Mouse (Mus musculus): ENCODE measurements around the gene P2rx1. TPM values are rescaled to one million over a fixed set of nuclear protein-coding genes. Genes with fewer than 3 reads are reported as not detected.

Gene P2rx1
- total RNA-seq, 2 experiments from 2014 or later: 0.85 to 1.2 TPM

DNA sequence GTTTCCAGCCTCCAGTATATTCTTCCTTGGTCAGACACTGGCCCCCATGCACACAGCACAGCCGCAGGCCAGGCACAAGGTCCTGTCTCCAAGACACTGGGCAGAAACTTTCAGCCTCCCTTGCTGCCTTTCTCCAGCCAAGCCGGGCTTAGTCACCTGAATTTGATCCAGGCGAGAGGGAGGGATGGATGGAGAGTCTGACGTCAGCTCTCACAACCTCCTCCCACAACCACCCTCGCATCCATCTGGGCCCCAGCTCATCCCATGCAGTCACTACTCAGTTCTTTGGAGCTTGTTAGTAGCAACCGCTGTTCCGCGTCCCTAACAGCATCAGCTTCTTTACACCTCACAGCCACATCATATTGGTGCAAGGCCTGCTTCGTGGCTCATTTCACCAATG is 24.2 kb downstream of the P2rx1 start:
- peak; percentile 58 for DNase-seq

DNA sequence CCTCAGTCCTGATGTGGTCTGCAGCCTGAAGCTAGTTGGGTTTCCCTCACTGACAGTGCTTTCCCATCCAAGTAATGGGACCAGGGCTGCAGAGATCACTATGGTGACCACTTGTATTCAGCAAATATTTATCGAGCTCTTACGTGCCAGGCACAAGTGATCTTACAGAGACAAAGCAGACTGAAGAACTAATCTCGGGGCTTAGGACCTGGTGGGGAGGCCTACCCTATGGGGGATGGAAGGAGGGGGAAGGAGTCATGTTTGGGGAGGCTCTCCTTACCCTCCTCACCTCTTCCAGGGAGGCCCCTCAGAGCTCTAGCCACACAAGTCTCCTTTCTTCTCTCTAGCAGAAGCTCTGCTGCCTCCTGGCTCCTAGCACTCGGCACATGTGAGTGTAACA is 24.9 kb downstream of the P2rx1 start:
- DNase-seq: no peak

DNA sequence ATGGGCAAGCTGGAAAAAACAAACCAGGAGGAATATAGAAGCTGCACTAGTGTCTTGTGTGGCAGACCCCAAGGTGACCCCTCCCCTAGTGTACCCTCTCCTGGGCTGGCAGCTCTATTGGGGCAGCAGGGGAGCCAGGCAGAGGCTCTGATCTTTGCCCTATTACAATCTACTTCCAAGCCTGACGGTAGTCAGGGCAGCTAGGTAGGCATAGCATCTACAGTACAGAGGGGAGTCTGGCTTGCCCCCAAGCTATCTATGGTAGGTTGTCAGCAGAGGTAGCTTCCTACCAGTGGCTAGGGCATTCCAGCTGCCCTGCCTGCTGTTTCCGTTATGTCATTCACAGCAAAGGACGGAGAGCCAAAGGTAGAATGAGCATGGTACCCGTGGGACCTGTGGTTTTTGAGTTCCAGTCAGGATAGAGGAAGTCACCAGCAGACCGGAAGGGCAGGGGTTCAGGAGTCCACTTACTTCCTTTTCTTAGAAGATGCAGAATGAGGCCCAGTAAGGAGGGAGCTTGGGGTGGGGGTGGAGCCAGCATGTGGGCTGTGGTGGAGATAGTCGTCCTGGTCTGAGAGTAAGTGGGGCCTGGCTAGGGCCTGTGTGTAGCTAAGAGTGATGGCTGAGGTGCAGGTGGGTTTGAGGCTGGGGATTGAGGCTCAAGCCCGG is 25.5 kb downstream of the P2rx1 start:
- no peak for DNase-seq

DNA sequence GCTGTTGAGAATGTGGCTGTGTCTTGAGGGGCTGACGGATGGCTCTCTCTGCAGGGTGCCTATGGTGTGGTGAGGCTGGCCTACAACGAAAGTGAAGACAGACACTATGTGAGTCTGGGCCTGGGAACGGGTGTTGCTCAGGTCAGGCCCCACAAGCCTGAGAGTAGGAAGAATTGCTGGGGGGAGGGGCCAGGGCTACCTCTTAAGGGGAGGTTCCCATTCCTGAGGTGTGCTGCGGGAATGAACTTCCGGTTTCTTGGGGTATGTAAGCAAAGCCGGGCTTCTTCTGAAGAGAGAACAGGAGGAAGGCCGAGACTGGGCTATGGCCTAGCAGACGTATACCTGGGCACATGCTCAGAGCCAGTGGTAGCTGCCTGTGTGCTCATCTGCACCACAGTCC is 28.1 kb downstream of the P2rx1 start:
- DNase-seq: no peak

DNA sequence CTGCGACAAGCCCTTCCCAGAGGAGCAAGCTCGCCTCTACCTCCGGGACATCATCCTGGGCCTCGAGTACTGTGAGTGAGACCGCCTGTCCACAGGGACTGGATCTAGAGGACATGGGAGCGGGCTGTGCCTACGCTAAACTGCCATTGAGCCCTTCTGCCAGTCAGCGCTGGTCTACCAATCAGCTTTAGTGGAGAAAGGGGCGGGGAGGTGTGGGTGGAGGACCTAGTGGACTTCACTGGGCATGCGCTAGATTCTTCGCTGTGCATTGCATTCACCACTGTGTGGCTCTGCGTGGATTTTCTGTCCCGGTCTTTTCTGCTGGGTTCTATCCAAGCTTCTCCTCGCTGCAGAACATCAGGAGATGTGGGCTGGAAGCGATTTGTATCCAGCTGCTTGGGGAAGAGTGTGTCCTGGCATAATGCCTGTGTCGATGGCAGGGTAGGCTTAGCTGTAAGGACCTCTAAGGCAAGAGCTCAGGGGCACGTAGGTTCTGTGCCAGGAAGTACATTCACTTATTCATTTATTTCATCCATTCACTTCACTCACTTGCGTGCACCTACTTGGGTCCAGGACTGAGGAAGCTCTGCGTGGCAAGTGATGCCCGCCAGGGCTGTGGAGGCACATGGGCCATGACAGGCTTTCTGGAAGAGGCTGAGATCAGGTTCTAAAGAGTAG is 32.1 kb downstream of the P2rx1 start:
- peak; percentile 64 for DNase-seq

DNA sequence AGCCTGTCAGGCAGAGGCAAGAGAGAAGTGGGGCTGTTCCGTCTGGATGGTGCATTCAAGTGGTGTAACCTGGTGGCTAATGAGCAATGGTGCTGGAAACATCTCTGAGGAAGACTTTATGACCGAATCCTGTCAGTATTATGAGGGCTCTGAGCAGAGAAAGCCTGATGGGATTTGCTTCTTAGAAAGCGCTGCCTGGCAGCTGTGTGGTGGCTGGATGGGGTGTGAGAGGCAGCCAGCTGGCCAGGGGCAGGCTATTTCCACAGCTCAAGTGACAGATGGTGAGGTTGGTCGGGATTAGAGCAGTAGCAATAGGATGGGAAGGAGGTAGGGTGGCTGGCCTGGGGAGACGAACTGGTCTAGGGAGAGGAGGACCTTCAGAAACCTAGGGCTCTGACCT is 32.6 kb downstream of the P2rx1 start:
- DNase-seq: no peak

DNA sequence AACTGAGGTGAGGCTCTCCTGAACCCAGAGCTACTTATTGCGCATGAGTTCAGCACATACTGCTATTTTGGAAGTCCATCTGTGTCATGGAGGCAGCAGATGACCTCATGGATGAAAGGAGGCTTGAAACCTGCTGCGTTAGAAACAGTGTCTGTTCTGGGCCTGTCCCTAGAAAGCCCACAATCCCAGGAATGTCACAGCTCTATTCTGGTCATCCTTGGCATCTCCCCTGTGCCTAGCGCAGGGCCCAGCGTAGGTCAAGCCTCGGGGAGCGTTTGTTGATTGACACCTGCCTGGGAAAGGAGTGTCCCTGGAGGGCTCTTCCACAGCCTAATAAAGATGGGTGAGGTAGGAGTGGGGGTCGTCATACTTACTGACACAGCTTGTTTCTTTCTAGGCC is 37.2 kb downstream of the P2rx1 start:
- no peak for DNase-seq

DNA sequence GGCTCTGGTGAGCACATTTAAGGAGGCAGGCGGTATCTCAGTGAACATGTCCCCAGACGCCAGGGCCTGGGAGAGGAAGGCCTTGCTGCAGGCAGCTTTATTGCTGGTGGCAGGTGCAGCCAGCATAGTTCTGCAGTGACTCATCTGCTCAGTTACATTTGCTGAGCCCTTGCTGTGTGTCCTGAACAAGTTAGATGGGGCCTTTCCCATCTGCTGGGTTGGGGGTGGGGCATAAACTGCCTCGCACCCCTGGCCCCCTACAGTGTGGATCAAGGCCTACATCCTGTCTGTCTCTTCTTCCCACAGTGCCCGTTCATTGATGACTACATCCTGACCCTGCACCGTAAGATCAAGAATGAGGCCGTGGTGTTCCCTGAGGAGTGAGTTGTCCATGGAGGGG is 38.0 kb downstream of the P2rx1 start:
- DNase-seq: no peak

DNA sequence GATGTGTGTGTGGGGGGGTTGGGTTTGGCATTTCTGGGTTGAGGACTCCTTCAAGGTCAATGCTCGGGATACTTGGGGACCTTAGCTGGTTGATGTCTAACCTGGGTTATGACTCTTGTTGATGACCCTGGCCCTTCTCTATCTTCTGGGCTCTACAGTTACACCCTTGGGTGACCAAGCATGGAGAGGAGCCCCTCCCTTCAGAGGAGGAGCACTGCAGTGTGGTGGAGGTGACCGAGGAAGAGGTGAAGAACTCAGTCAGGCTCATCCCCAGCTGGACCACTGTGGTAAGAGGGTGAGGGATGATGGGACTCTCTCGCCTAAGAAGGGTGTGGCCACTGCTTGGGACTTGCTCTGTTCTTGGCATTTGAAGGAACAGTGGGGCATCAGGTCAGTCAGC is 38.8 kb downstream of the P2rx1 start:
- DNase-seq: no peak

DNA sequence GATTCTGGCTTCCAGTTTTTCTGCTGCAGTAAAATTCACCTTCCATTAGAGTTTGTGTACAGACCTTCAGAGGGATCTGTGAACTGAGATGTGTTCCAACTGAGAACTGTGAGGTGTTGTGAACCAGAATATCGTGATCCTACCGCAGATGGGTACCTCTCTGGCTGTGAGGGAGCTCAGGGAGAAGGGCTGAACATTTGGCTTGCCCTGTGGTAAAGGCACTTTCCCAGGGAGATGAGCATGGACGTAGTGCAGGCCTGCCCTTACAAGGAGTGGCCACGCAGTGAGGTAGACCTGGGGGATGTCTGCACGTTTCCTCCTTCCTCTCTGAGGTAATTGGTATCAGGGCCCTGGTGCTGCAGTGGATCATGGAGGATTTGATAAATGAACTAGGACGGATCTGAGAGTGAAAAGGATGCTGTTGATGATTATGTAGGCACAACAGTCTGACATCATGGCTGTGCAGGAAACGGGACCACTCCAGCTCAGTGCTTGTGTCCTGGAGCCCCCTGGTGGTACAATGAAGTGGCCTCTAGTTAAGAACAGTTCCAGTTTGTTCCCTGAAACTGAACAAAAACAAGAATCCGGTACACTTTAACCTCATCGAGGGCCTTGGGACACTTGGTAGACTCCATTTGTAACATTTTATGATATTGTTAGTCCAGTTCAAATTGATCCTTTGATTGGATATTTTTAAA is 40.3 kb downstream of the P2rx1 start:
- DNase-seq: peak; percentile 62

DNA sequence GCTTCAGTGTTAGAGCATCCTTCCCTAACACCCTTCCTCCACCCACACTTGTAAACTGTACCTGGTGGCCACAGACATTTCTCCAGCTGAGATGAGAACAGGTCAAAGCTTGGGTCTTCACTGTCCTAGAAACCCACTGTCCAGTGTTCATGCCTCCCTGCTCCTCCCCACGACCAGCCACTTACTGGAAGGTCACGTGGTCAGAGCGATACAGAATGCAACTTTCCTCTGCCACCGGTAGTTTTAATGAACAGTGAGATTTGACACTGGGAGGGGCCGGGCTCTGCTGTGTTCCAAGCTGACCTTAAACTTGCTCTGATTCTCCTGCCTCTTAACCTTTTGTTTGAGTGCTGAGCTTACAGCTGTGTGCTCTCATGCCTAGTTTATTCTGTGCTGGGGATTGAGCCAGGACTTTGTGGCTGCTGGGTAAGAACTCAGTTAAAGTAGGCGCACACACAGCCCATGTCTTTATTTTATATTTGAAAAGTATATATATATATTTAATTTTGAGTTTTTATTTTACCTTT is 45.4 kb downstream of the P2rx1 start:
- no peak for DNase-seq

DNA sequence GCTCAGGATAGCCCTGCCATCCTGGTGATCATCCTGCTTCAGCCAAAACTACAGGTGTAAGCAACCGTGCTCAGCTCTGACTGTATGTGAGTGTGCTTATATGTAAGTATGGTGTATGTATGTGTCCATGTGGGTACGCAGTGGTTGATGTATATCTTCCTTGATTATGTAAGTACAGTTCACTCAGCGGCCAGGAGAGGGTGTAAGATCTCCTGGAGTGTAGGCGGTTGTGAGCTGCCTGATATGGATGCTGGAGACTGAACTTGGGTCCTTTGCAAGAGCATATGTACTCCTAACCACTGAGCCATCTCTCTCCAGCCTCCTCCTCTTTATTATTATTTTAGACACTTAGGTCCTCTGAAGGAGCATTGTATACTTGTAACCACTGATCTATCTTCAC is 45.9 kb downstream of the P2rx1 start:
- DNase-seq: no peak

DNA sequence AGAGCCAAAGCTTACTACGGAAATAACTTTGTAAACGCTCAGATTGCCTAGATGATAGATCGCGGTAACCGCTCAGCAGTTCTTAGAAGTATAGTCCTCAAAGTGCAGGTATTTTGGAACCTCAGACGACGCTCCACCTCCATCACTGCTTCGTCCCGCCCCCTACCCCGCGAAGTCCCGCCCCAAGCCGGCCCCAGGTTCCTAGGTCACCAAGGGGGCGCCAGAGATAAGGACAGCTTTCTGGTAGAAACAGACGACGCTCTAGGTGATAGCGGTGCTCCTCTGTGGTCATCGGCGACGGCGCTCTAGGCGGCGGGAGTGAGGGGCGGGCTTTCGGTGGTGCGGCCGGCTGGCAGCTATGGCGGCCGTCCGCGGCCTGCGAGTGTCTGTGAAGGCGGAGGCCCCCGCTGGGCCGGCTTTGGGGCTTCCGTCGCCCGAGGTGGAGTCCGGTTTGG is 48.7 kb downstream of the P2rx1 start, which contains the start of gene Ncbp3:
Gene Ncbp3 (plus strand): TSS at position 242 of the 455 bp plus-strand sequence.
- peak; percentile 90 for DNase-seq

DNA sequence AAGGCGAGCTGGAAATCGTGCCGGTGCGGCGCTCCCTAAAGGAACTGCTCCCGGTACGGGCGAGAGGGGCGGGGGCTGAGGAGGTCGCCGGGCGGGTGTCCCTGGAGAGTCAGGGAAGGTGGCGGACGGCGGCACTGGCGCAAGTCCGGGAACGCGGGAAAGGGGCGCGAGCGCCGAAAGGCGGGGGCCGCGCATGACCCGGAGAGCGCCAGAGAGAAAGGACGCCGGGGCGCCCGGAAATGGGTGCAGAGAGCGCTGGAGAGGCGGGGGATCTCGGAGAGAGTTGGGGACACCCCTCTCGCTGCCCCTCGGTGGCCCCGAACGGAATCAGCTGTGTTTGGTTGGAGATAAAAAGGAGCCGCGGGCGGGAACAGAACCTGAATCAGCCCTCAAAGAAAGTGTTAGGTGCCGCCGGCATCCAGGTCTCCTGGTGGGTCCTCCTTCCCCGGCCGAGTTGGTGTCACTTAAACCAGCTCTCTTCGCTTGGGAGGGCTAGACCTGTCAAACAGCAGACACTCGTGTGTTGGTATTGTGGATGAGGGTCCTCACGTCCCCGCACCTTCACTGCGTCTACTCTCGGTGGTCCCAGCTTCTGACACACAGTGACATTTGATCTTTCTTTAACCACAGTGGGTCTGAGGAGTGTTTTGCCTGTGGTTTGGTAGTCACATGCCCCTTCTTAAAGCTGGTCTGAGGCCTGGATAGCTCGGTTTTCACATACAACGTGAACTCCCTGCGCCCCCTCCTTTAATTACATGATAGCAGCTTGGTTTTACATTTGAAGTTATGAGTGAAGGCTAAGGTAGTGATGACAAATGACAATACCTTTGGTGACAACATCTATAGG is 49.4 kb downstream of the P2rx1 start:
- no peak for DNase-seq

DNA sequence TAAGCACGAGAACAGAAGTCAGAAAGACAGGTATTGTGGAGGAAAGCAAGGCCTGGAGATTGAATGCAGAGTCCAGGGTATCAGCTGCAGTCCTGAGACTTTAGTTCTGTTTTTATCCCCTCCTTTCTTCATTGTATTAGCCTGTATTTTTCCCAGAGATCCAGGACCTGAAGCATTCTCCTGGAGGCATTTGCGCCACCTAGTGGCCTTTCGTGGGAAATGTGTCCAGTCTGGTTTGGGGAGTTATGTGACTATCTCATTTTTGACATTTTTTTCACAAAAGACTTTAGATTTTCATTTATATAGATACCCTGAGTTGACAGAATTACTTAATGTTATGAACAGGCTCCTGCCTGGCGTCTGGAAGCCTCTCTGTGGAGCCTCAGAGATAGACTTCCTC is 50.4 kb downstream of the P2rx1 start:
- peak; percentile 78 for DNase-seq

DNA sequence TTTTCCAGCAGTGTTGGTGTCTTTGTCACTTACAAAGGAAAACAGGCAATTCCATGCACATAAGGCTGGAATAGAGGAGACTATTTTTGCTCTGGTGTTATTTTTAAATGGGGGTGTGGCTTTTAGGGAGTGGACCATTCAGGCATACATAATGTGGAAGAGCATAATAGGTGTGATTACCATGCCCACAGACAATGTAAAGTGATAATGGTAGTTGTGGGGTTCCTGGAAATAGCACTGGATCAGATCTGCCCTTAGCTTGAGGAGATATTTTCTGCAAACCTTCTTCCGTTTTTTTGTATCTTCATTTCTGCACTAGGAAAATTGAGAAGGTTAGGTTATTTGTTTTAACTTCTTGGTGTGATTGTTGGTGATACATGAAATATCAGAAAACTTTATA is 53.9 kb downstream of the P2rx1 start:
- DNase-seq: no peak

DNA sequence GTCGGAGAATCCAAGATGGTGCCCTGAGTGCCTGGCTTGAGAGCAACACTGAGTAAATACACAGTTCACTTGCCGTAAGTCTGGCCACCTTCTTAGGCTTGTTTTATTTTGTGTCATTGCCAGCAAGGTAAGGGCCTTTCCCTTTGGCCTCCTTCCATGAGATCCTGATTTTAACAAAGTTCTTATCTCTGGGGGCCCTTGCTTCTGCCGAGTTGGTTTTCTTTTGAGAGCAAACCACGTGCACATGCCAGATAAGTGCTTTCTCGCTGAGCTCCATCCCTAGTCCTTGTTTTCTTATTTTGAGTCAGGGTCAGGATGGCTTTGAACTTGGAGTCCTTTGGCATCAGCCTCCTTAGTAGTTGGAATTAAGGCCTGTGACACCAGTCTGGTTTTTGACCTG is 58.8 kb downstream of the P2rx1 start:
- DNase-seq: no peak

DNA sequence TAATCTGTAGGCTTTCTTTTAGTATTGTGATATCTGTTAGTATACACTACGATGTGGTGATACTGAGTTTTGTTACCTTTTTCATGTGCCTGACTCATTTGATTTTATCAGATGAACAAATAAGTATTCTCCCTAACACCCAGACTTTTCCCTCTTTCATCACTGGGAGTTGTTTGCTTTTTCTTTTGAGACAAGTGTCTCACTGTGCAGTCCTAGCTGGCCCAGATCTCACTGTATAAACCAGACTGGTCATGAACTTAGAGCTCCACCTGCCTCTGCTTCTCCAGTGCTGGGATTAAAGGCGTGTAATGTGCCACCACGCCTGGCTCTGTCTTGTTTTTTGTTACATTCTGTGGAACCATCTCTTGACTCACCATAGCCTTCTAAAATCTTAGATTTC is 60.7 kb downstream of the P2rx1 start:
- no peak for DNase-seq

DNA sequence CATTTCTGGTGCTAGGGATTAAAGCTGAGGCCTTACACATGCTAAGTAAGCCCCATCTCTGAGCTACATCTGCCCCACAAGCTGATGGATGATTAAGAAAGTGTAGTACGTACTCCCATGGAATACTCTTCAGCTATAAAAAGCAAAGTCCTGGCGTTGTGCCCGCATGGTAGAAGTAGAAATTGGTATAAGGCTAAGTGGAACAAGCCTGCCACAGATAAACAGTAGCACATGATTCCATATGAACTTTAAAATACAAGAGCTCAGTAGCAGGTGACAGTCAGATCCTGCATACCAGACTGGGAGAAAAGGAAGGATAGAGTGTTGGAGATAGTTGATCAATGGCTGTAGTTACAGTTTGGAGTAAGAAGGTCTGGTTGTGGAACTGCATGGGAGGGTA is 62.5 kb downstream of the P2rx1 start:
- no peak for DNase-seq

Data from gastrocnemius, postnatal 10 days (tissue).